Mouse (Mus musculus): ENCODE results near the gene Arhgap28.

- TF ChIP-seq POLR2A (IDR thresholded peaks at IDR 0.05; ENCODE audit: borderline replicate concordance, extremely low read depth, insufficient read depth, insufficient read length, poor library complexity, severe bottlenecking) (no peak), CTCF (IDR thresholded peaks at IDR 0.05; ENCODE audit: borderline replicate concordance, extremely low read depth, insufficient read depth, insufficient read length) (peak; percentile 90)
These were observed 134.0 kb downstream of the Arhgap28 start for GRCm38 (mm10) chr17:67869731-67870601.
